Mouse (Mus musculus) induced T-regulatory cell, adult 2 months (primary cell): Measurements from ENCODE around the gene Ccdc86.

Source experiments
- DNase-seq: peaks from one replicate; pipeline ENCODE4 v3.0.0-alpha.2; 2012; ENCODE audit warnings: low read depth

The Ccdc86 gene

GRCm38 (mm10) chr19:10949112-10949511 is at the start of gene Ccdc86:
Gene Ccdc86, minus strand, starts transcription at chr19:10949266.
- peak; percentile 99 for DNase-seq

DNA sequence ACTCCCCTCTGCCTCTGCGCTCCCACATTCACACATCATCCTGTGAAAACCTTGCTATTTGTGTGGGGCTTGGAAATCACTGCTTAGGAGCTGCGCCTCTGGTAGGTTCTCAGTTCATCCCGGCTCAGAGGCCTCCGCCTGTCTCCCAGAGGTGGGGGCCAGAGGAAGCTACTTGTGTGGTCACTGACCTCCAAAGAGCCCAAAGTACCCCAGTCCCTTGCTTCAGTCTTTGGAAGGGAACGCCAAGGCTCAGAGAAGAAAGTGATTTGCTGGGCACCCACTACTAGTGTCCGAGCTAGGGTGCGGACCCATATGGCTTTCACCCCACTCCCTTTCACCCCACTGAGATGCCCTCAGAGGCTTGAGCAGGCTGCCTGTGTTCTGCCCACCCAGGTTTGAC is 44.1 kb upstream of the Ccdc86 start, which contains the start of gene Ms4a15:
Gene Ms4a15, minus strand, starts transcription at position 101 of the 400 bp plus-strand sequence.
- DNase-seq, result no peak

GRCm38 (mm10) chr19:10991911-10992310 is 42.8 kb upstream of the Ccdc86 start:
- DNase-seq, result no peak

DNA sequence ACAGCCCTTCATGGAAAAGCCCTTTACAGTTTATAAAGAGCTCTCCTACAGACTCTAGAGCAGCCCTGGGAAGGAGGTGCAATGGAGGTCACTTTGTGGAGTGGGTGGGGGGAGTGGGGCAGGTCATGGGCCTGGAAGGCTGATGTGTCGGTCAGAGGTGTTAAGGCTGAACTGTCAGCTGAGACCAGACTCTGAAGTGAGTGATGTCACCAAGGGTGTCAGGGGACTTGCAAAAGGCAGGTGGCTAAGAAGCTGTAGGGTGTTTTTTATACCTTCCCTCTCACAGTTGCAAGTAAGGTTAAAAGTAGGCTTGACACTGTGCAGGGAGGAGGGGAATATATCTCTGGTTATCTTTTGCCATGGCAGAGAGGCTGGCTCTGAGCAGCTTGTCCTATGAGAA is 41.7 kb upstream of the Ccdc86 start:
- no peak for DNase-seq

- DNase-seq, result no peak
Observed at GRCm38 (mm10) chr19:10988563-10988962, 39.5 kb upstream of the Ccdc86 start.

- DNase-seq, result no peak
Observed at GRCm38 (mm10) chr19:10985889-10986288, 36.8 kb upstream of the Ccdc86 start.

- no peak for DNase-seq
Observed at GRCm38 (mm10) chr19:10984551-10984950, 35.5 kb upstream of the Ccdc86 start.

DNA sequence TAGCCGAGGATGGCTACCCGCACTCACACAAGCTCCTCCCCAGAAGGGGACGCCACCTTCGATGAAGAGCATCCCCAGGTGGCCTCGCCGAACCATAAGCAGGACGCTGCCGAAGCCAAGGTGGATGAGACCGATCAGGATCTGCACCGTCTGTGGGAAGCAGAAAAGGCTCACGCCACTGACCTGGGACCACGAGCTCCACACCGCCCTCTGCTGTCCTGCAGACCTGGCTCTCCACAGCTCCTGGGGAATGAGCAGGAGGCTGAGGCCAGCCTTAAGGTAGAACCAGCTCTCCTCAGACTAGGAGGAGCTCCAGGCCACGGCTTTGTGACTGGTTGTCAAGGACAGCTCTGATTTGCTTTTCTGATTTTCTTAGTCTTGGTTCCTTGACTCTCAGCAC is 34.1 kb upstream of the Ccdc86 start:
- DNase-seq, result peak; percentile 35

DNA sequence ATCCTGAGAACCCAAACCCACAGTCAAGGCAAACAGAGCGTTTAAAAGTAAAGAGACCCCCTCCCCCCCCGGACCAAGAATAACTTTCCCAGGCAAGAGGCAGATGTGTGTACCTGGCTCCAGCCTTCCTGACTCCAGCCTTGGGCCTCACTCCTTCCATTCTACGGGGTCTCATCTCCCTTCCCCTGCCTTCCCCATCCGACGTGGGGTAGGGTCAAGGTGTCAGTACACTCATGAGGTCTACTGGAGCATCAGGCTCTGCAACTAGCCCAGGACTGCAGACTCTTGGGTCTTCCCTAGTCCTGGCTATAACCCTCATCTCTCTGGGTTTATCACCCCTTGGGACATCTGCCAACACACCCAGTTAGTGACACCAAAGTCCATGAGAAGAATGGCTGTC is 31.1 kb upstream of the Ccdc86 start:
- no peak for DNase-seq

DNA sequence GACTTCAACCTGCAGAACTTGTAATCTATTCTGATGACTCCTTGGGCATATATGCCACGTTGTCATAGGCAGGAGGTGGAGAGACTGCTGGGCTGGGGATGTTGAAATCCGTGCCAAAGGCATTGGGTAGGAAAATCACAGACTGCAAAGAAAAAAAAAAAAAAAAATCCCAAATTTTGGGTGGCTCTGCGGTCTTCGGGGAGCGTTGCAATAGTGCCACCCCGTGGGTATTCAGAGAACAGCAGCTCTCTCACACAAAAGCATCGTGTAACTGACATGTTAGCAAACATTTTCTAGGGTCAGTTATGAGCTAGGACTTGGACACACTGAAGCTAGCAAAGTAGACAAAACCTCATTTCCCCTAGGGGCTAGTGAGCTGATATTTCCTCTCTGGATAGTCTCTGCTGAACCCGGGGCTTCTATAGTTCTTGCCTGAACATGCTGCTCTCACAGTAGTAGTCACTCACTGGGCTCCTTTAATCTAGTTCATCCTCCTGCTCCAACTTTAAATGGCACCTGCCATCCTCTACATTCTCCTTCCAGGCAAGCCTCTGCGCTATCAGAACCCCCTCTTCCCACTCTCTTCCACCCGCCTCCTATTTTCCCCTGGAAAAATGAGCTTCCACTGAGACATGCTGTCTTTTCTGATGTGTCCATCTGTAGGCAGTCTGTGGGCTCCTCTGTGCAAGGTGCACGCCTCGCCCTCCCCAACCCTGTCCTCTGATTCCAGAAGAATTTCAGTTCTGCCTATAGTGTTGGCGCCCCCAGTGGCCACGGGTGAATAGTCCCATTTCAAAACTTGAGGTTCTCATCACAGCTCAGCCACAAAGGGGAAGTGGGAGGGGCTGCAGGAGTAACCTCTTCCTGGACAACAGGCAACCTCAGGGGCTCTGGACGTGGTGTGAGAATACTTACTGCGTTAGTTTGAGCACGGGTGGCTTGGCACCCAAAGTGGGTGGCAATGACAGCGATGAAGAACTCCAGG is 30.4 kb upstream of the Ccdc86 start:
- DNase-seq, result peak; percentile 97

- DNase-seq, result peak; percentile 64
Observed at GRCm38 (mm10) chr19:10976318-10976717, 27.3 kb upstream of the Ccdc86 start.

GRCm38 (mm10) chr19:10975187-10975586 is 26.1 kb upstream of the Ccdc86 start:
- peak; percentile 14 for DNase-seq

- DNase-seq, result no peak
Observed at GRCm38 (mm10) chr19:10974238-10974865, 25.3 kb upstream of the Ccdc86 start, which contains the start of gene Ms4a10. Gene Ms4a10, minus strand, starts transcription at chr19:10974670.

DNA sequence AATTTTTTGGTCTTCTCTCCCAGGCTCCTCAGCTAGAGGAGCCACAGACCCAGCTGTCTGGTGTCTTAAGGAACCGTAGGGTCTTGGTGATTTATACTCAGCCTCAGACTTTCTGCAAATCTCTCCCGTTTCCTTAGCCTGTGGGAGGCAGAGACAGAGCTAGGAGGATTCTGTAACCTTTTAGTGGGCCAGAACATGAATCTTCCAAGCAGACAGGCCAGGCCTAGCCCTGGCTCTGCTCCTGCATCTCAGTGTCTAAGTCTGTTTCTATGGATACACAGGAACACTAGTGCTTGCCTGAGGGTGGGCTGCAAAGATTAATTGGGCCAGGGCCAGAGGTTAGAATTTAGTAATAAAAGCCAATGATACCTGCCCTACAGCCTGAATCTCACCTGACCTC is 24.1 kb upstream of the Ccdc86 start:
- DNase-seq, result no peak

GRCm38 (mm10) chr19:10972660-10973059 is 23.6 kb upstream of the Ccdc86 start:
- no peak for DNase-seq

- no peak for DNase-seq
Observed at GRCm38 (mm10) chr19:10970457-10970856, 21.4 kb upstream of the Ccdc86 start.

DNA sequence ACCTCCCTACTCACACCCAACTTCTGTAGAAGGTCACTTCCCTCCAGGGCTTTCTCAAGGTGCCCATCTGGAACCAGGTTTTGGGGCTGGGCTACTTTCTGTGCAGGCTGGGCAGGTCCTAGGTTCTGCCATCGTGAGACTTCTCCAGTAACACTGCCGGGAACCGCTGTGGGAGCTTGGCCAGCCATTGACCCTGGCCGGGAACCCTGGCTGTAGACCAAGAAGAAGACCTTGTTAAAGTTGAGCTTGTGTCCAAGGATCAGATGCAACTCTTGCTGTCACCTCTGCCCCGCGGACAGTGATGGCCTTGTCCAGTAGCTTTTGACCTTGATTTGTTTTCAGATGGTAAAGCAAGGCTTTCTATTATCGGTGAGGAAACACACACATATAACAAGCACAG is 19.5 kb upstream of the Ccdc86 start:
- no peak for DNase-seq

- DNase-seq, result no peak
Observed at GRCm38 (mm10) chr19:10965721-10966120, 16.7 kb upstream of the Ccdc86 start.

- no peak for DNase-seq
Observed at GRCm38 (mm10) chr19:10959978-10960346, 10.9 kb upstream of the Ccdc86 start.

DNA sequence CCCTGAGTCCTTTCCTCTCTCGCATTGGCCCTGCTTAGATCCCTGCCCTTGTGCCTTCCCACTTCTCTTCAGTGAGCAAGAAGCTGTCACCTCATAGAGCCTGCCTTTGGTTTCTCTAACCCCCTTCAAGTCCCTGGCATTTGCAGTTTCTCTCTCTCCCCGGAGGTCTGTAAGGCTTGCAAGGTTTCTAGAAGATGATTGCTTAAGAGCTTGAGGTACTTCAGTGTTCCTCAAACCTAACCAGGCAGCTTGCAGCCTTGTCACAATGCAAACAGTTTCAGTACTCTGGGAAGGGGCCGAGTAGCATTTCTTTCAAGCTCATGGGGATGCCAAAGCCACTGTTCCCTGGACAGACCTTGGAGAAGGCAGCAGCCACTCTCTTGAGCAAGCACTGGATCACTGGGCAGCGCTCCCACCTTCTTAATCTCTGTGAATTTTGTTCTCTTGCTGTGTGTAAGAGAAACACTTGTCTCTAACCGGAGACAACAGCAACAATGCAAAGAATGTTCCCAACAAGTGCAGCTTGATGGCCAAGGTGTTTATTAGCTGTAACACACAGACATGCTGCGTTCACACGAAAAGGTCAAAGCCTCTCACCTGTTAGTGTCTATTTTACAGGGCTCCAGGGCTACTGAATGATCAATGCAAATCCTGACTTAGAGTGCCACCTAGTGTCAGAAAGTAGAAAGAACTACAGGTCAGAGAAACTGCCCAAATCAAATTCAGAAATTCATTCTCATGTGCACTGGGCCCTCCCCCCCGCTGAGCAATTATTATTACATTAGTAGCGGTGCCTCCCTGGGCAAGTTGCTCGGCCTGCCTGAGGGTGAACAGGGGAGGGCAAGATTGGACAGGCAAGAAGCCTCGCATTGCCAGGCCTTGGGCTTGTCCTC is 10.3 kb upstream of the Ccdc86 start:
- peak; percentile 90 for DNase-seq

GRCm38 (mm10) chr19:10952021-10952939 is 3.2 kb upstream of the Ccdc86 start:
- DNase-seq, result peak; percentile 41
